Mouse (Mus musculus): ENCODE data around the gene Noct. TPM values are rescaled to one million over a fixed set of nuclear protein-coding genes. Genes with fewer than 3 reads are reported as not detected.

Noct gene
- polyA plus RNA-seq, 1 experiment from 2014 or later, result 13.7 TPM

DNA sequence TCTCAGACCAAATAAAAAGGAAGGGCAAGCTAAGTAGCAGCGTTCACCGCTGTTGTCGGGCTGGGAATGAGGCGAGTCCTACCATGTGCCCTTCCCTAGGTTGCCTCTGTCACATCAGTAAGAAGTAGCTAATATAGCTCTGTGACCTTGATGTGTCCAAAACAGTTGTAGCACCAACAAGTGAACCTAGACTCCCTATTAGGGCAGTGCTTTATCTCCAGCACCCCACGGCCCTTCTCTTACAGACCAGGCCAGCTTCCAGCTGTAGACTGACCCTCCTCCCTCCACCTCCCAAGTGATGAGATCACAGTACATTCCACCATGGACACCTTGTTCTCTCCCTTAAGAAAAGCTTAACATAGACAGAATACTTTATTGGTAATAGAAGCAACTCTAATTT lies 33.8 kb downstream of the Noct start:
- no peak overlapping the region for H3K9ac ChIP-seq (ENCODE audit: low read depth, low read length)
- H3K27ac ChIP-seq (ENCODE audit: low read length), result no peak overlapping the region
- H3K27me3 ChIP-seq (ENCODE audit: control insufficient read depth, insufficient read depth, low read depth, low read length), result no peaks in the 10 kb centered on the region
- no peak overlapping the region for H3K4me2 ChIP-seq (ENCODE audit: low read depth, low read length)
- H3K9me3 ChIP-seq (replicated peaks; ENCODE audit: control insufficient read depth, low read length), result no peaks in the 10 kb centered on the region
- ATAC-seq (ENCODE audit: low read depth), result no peak
- no peaks in the 10 kb centered on the region for H3K4me1 ChIP-seq (ENCODE audit: control insufficient read depth, low read depth, low read length)
- H3K4me3 ChIP-seq (ENCODE audit: low read depth, low read length), result no peak overlapping the region
- peaks cover 81% of the 10 kb centered on the region for H3K36me3 ChIP-seq (ENCODE audit: control insufficient read depth, insufficient read depth)
- WGBS (ENCODE audit: insufficient replicate concordance), result 89% methylated on average over 5 of the region's 5 CpGs

DNA sequence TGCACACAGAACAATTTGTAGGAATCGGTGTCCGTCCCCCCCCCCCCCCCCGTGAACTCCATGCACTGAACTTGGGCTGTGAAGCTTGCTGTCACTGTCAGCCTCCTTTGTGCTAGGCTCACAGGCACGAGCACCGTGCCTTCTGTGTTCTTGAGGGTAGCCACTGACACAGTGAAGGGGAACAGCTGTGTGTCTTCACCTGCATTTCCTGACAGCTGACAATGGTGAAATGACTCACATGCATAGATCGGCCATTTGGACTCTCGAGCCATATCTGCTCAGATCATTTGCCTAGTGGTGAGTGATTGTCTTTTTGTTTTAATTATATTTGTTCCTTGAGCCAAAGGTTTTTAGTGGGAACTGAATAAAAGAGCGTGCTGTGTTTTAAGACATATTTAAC lies 38.7 kb downstream of the Noct start:
- Histone ChIP-seq H3K9ac (ENCODE audit: low read depth, low read length) (no peak overlapping the region), H3K4me2 (ENCODE audit: low read depth, low read length) (no peak overlapping the region), H3K27ac (ENCODE audit: low read length) (no peak overlapping the region), H3K27me3 (ENCODE audit: control insufficient read depth, insufficient read depth, low read depth, low read length) (no peaks in the 10 kb centered on the region), H3K4me1 (ENCODE audit: control insufficient read depth, low read depth, low read length) (no peaks in the 10 kb centered on the region), H3K9me3 (replicated peaks; ENCODE audit: control insufficient read depth, low read length) (no peaks in the 10 kb centered on the region), H3K4me3 (ENCODE audit: low read depth, low read length) (no peak overlapping the region), H3K36me3 (ENCODE audit: control insufficient read depth, insufficient read depth) (peaks cover 63% of the 10 kb centered on the region)
- 85% methylated on average over 7 of the region's 8 CpGs for WGBS (ENCODE audit: insufficient replicate concordance)
- ATAC-seq (ENCODE audit: low read depth), result no peak

- no peak overlapping the region for H3K27ac ChIP-seq (ENCODE audit: low read length)
- no peaks in the 10 kb centered on the region for H3K9me3 ChIP-seq (replicated peaks; ENCODE audit: control insufficient read depth, low read length)
- H3K9ac ChIP-seq (ENCODE audit: low read depth, low read length), result no peak overlapping the region
- peaks cover 2% of the 10 kb centered on the region for H3K4me1 ChIP-seq (ENCODE audit: control insufficient read depth, low read depth, low read length)
- no peaks in the 10 kb centered on the region for H3K27me3 ChIP-seq (ENCODE audit: control insufficient read depth, insufficient read depth, low read depth, low read length)
- no peak for ATAC-seq (ENCODE audit: low read depth)
- no peak overlapping the region for H3K4me3 ChIP-seq (ENCODE audit: low read depth, low read length)
- peaks cover 22% of the 10 kb centered on the region for H3K36me3 ChIP-seq (ENCODE audit: control insufficient read depth, insufficient read depth)
- no peak overlapping the region for H3K4me2 ChIP-seq (ENCODE audit: low read depth, low read length)
- WGBS (ENCODE audit: insufficient replicate concordance), result 85% methylated on average over 12 of the region's 12 CpGs
Measured at GRCm38 (mm10) chr3:51268434-51268833, 44.2 kb downstream of the Noct start.

DNA sequence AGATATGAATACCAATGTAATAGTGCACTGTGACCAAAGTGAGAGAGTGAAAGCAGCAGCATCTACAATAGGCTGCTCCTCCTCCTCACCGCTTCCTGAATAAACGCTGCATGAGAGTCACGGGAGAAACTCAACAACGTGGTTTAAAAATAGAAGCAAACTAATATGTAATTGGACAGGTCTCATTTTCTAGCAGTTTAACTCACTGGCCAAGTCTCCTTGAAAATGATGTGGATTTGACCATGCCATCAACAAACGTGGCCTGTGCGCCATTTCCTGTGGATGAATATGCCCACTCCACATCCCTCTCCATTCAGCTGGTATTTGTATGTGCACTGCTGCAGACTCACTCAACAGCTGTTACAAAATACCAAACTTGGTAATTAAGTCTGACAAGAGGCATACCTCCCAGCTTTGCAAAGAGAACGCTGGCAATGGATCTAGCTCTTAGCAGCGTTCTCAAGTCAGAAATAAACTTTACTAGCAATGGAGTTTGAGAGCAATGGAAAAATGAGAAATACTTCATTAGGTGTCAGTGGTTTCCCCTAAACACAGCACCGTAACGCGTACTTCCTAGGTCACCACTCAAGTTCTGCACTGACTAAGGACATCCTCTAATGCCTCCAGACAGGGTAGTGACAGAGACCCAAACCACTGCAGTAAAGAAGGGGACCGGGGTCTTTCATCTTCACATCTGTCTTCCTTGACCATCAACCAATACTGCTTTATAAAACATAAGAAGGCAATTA lies 46.0 kb downstream of the Noct start:
- no peak overlapping the region for H3K27ac ChIP-seq (ENCODE audit: low read length)
- ATAC-seq (ENCODE audit: low read depth), result no peak
- no peak overlapping the region for H3K4me3 ChIP-seq (ENCODE audit: low read depth, low read length)
- H3K9me3 ChIP-seq (replicated peaks; ENCODE audit: control insufficient read depth, low read length), result no peaks in the 10 kb centered on the region
- H3K4me1 ChIP-seq (ENCODE audit: control insufficient read depth, low read depth, low read length), result peaks cover 8% of the 10 kb centered on the region
- no peak overlapping the region for H3K9ac ChIP-seq (ENCODE audit: low read depth, low read length)
- no peak overlapping the region for H3K4me2 ChIP-seq (ENCODE audit: low read depth, low read length)
- peaks cover 7% of the 10 kb centered on the region for H3K36me3 ChIP-seq (ENCODE audit: control insufficient read depth, insufficient read depth)
- 62% methylated on average over 12 of the region's 12 CpGs for WGBS (ENCODE audit: insufficient replicate concordance)
- H3K27me3 ChIP-seq (ENCODE audit: control insufficient read depth, insufficient read depth, low read depth, low read length), result no peaks in the 10 kb centered on the region

DNA sequence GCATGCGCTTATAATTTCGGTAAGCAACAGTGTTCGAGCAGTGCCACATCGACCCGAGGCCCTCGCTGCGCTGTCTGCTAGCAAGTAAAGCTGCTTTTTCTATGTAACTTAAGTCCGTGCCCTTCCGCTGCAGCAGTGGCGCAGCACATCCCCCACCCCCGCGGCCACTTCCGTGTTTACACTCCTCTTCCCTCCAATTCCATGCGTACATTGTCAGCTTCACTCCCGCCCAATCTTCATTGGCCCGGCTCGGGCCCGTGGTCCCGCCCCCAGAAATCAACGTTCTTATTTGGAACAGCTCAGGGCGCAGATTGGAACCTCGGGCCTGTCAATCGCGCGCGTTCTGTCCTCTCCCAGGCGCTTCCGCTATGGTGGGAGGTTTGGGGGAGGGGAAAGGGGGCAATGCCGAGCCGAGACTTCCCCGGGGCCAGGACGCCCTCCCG lies 51.7 kb downstream of the Noct start:
- peaks cover 11% of the 10 kb centered on the region for H3K4me1 ChIP-seq (ENCODE audit: control insufficient read depth, low read depth, low read length)
- H3K27ac ChIP-seq (ENCODE audit: low read length), result peak overlapping the region; percentile 92
- peak overlapping the region; percentile 89 for H3K4me2 ChIP-seq (ENCODE audit: low read depth, low read length)
- H3K9me3 ChIP-seq (replicated peaks; ENCODE audit: control insufficient read depth, low read length), result no peaks in the 10 kb centered on the region
- H3K36me3 ChIP-seq (ENCODE audit: control insufficient read depth, insufficient read depth), result no peaks in the 10 kb centered on the region
- peak overlapping the region; percentile 87 for H3K9ac ChIP-seq (ENCODE audit: low read depth, low read length)
- peak; percentile 92 for ATAC-seq (ENCODE audit: low read depth)
- peak overlapping the region; percentile 92 for H3K4me3 ChIP-seq (ENCODE audit: low read depth, low read length)
- under 1% methylated on average over 33 of the region's 33 CpGs for WGBS (ENCODE audit: insufficient replicate concordance)
- no peaks in the 10 kb centered on the region for H3K27me3 ChIP-seq (ENCODE audit: control insufficient read depth, insufficient read depth, low read depth, low read length)

GRCm38 (mm10) chr3:51276421-51277111 lies 52.3 kb downstream of the Noct start:
- peak overlapping the region; percentile 92 for H3K27ac ChIP-seq (ENCODE audit: low read length)
- H3K4me3 ChIP-seq (ENCODE audit: low read depth, low read length), result peak overlapping the region; percentile 92
- no peaks in the 10 kb centered on the region for H3K36me3 ChIP-seq (ENCODE audit: control insufficient read depth, insufficient read depth)
- peak overlapping the region; percentile 87 for H3K9ac ChIP-seq (ENCODE audit: low read depth, low read length)
- peak overlapping the region; percentile 89 for H3K4me2 ChIP-seq (ENCODE audit: low read depth, low read length)
- no peaks in the 10 kb centered on the region for H3K9me3 ChIP-seq (replicated peaks; ENCODE audit: control insufficient read depth, low read length)
- under 1% methylated on average over 86 of the region's 93 CpGs for WGBS (ENCODE audit: insufficient replicate concordance)
- ATAC-seq (ENCODE audit: low read depth), result peak; percentile 25
- peaks cover 11% of the 10 kb centered on the region for H3K4me1 ChIP-seq (ENCODE audit: control insufficient read depth, low read depth, low read length)
- no peaks in the 10 kb centered on the region for H3K27me3 ChIP-seq (ENCODE audit: control insufficient read depth, insufficient read depth, low read depth, low read length)

DNA sequence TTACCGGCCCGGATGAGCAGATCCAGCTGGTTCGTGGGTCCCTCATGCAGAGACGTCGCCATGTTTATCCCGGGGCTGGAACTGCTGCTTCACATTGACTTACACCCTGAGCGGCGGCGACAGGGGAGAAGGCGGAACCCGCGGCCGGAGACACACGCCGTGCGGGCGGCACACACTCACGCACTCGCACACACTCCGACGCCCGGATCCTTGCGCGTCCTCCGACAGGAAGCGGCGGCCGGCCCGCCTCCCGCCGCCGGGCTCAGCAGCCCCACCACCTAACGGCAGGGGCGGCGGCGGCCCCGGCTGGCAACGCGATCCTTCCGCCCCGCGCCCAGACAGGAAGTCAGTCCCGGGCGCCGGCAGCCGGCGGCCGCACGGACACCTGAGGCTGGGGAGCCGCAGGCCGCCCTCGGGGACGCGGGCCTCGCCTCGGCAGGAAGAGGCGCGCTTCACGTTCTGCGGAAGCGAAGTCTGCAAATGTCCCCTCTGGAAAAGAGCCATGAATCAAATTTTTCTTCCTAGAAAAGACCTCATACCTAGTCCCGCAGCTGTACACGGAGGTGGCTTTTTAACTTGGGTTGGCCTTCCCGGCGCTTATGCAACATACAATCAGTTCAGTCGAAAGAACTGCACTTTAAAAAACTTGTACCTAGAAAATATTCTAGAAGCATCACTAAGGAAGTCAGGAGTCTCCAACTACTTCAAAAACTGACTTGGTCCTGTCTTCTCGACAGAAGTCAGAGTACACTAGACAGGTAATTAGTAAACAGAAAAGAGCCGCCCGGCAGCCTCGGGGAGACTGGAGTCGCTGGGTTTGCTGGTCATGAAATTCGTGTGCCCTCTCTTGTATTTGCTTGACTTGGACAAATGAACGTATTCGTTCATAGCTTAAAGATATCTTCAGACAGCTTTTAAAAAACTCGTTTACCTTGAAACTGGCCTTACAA lies 53.2 kb downstream of the Noct start:
- no peaks in the 10 kb centered on the region for H3K36me3 ChIP-seq (ENCODE audit: control insufficient read depth, insufficient read depth)
- H3K4me3 ChIP-seq (ENCODE audit: low read depth, low read length), result peak overlapping the region; percentile 92
- ATAC-seq (ENCODE audit: low read depth), result peak; percentile 57
- H3K9me3 ChIP-seq (replicated peaks; ENCODE audit: control insufficient read depth, low read length), result no peaks in the 10 kb centered on the region
- peak overlapping the region; percentile 89 for H3K4me2 ChIP-seq (ENCODE audit: low read depth, low read length)
- WGBS (ENCODE audit: insufficient replicate concordance), result under 1% methylated on average over 73 of the region's 75 CpGs
- peaks cover 11% of the 10 kb centered on the region for H3K4me1 ChIP-seq (ENCODE audit: control insufficient read depth, low read depth, low read length)
- peak overlapping the region; percentile 92 for H3K27ac ChIP-seq (ENCODE audit: low read length)
- H3K9ac ChIP-seq (ENCODE audit: low read depth, low read length), result peak overlapping the region; percentile 87
- H3K27me3 ChIP-seq (ENCODE audit: control insufficient read depth, insufficient read depth, low read depth, low read length), result no peaks in the 10 kb centered on the region

- 71% methylated on average over 4 of the region's 4 CpGs for WGBS (ENCODE audit: insufficient replicate concordance)
- Histone ChIP-seq H3K27me3 (ENCODE audit: control insufficient read depth, insufficient read depth, low read depth, low read length) (no peaks in the 10 kb centered on the region), H3K36me3 (ENCODE audit: control insufficient read depth, insufficient read depth) (no peaks in the 10 kb centered on the region), H3K27ac (ENCODE audit: low read length) (no peak overlapping the region), H3K4me2 (ENCODE audit: low read depth, low read length) (peak overlapping the region; percentile 26; the same call in 1 of the 2 replicates), H3K9ac (ENCODE audit: low read depth, low read length) (no peak overlapping the region), H3K9me3 (replicated peaks; ENCODE audit: control insufficient read depth, low read length) (no peaks in the 10 kb centered on the region), H3K4me3 (ENCODE audit: low read depth, low read length) (no peak overlapping the region), H3K4me1 (ENCODE audit: control insufficient read depth, low read depth, low read length) (peaks cover 11% of the 10 kb centered on the region)
- no peak for ATAC-seq (ENCODE audit: low read depth)
Measured at GRCm38 (mm10) chr3:51278433-51278832, 54.2 kb downstream of the Noct start.

All from liver, embryonic 16.5 days (tissue).